Mouse (Mus musculus): Measurements from ENCODE around the gene Slc17a9.

Slc17a9 gene

DNA sequence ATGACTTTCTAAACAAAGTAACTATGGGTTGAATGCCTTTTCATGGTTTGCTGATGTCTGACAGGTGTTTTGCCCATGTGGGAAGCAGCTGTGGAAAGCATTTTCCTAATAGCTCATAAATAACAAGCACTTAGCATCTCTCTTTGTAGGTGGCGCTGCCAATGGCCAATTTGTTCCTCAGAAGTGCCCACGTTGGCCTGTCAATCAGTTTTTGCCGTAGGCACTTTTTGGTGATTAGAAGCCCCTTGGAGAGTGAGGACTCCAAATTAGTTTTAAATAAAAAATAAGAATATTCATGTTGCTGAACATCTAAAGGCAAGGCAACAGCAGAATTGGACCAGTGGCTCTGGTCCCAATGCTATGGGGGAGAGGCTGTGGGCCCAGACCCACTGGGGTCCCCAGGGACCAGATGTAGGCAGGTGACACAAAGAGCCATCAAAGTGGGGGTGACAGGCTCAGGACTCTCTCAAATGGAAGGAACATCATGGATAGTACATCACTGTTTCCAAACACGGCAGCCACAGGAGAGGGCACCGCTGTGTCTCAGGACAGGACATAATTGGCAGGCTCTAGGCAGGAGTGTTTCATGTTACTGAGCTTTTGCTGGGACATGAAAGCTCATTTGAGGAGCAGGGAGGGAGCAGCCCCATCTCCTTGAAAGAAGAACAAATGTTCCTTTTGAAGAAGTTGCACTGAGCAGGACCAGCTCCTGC is 30.1 kb downstream of the Slc17a9 start:
- no peak for DNase-seq (ENCODE audit: low spot score in 2 of 2)

DNA sequence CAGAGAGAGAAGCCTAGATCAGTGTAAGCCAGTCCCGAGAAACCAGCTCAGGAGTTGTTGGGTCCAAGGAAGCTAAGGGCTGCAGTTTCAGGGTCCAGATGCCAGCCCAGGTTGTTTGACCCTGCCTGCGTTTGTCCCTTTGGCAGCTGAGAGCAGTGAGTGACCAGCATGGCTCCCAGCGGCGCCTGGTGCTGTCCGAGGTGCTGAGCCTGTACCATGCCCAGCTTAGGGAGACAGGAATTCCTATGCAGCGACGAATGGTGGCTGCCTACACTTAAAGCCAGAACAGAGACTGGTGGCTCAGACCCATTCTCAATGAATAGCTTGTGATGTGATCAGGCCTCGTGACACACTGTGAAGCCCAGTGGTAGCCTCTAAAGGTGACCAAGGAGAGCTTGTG is 30.8 kb downstream of the Slc17a9 start:
- DNase-seq (ENCODE audit: low spot score in 2 of 2) = no peak

DNA sequence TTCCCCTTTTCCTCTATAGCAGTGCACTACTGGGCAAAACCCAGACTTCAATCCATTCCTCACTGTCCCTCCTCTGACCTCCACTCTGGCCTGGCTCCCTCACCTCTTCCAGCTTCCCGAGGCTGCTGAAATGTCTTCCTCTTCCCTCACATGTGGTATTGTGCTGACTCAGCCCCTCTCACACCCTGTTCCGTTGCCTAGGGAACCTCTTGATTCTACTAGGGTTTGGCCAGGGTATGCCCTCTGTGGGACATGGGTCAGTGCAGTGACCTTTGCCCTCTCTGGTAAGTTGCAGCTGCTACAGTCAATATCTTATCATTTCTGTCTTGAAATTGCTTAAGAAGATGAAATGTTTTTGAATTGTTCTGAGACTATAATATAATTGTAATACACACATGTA is 31.7 kb downstream of the Slc17a9 start:
- DNase-seq (ENCODE audit: low spot score in 2 of 2) = no peak

- no peak for DNase-seq (ENCODE audit: low spot score in 2 of 2)
These were observed 33.6 kb downstream of the Slc17a9 start for GRCm38 (mm10) chr2:180758513-180759263.

- DNase-seq (ENCODE audit: low spot score in 2 of 2) = no peak
These were observed 39.9 kb downstream of the Slc17a9 start for GRCm38 (mm10) chr2:180764986-180765385.

DNA sequence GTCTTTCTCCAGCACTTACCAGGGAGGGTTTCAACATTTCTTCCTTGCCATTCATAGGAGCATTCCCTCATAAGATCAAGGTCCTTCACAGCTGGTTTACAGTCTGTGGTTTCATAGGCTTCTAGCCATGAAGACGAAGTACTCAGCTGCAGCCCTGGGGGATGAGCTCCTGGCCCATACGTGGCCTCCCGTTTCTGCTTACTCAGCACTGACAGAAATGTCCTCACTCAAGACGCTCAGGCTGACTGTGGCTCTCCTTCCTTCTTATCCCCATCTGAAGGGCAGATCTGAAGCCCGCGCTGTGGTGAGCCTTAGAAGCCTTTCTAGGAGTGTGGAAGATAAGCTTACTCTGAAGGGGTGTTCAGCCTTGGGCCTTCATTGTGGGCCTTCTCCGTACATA is 40.6 kb downstream of the Slc17a9 start:
- DNase-seq (ENCODE audit: low spot score in 2 of 2) = no peak

- no peak for DNase-seq (ENCODE audit: low spot score in 2 of 2)
These were observed 50.2 kb downstream of the Slc17a9 start for GRCm38 (mm10) chr2:180775223-180775622.

GRCm38 (mm10) chr2:180775641-180776040 is 50.6 kb downstream of the Slc17a9 start:
- no peak for DNase-seq (ENCODE audit: low spot score in 2 of 2)

DNA sequence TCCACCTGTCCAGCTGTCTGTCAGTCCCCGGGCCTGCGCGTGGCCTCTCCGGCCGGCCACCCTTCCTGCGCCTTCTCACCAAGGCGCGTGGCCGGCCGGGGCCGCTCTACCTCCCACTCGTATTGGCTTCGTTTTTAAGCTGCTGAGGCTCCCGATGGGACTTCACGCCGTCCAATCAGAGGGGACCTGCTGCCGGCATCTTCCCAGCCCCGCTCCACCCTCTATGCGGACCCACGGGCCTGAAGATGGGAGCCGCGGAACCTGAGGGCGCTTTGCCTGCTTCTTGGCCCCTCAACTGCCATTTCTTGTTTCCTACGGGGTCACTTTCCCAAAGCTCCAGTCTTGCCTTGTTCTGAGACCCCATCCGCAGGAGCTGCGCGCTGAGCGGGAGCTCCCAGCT is 51.7 kb downstream of the Slc17a9 start, which contains the start of gene Bhlhe23:
Bhlhe23 (minus strand) TSS at position 108 of the 400 bp plus-strand sequence.
- no peak for DNase-seq (ENCODE audit: low spot score in 2 of 2)

DNA sequence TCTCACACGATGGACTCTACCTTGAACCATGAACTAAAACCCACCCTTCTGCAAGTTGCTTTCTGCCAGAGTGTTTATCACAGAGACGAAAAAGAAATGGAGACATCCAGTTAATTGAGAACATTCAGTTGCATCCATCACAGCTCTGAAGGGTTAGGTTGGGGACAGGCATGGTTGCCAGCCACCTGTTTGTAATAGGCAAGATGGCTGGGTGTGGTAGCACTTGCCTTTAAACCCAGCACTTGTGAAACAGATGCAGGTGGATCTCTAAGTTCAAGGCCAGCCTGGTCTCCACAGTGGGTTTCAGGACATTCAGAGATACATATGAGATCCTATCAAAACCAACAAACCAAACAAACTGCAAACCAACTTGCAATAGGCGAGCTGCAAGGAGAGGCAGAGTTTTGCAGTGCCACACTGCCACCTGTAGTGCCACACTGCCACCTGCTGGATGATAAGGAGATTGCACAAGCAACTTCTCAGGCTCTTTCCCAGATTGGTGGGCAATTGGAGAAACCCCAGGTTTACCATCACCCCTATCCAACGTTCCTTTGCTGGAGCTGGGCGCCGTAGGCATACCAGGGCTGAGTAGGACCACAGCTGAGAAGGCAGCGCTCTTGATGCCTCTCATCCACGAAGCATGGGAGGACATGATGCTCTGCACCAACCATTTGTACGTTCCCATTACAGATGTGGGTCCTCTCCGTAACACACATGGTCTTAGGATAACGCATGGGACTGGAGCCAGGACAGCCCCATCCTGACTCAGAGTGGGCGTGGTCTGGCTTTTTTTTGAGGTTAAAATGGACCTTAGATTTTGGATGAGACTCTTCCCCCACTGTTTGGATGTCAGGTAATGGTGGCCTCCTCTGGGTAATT is 54.4 kb downstream of the Slc17a9 start:
- DNase-seq (ENCODE audit: low spot score in 2 of 2) = peak; percentile 33 to 59

GRCm38 (mm10) chr2:180780282-180780681 is 55.2 kb downstream of the Slc17a9 start:
- no peak for DNase-seq (ENCODE audit: low spot score in 2 of 2)

DNA sequence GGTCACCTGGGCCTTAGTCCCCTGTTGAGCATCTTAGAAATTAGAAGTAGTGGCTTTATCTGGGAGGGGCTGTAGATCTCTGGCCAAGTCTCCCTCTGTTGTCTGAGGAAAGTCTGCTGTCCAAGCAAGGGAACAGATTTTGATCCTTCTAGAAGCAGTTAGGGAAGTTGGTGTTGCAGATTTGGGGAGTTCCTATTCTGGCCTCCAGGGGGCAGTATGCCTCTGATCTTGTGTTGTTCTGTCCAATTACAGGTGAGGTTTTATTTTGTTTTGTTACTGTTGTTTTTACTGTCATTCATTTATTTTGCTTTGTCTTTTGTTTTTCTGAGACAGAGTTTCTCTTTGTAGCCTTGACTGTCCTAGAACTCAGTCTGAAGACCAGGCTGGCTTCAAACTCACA is 61.7 kb downstream of the Slc17a9 start:
- peak in 1 of 2 experiments; percentile 53 for DNase-seq (ENCODE audit: low spot score in 2 of 2)

DNA sequence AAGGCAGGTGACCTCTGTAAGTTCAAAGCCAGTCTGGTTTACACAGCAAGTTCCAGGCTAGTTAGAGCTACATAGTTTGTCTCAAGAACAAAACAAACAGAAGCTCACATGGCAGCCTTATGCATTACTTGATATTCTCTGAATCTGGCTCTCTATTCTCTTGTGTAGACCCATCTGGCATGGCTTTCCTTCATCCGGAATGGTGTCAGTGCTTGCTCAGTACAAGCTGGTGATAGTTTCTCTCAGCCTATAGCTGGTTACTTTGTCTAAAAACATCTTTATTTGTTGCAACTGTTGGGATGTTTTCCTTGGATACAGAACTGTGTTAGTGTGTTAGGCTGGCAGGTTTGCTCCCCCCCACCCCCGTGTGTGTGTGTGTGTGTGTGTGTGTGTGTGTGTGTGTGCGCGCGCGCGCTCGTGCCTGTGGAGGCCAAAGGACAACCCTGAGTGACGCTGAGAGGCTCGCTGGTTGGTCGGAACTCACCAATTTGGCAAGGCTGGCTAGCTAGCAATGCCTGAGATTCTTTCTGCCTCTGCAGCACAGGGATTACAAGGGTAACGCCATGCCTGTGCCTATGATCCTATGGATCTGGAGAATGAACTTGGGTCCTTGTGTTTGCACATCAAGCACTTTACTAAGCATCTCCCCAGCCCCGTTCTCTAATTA is 62.6 kb downstream of the Slc17a9 start:
- no peak for DNase-seq (ENCODE audit: low spot score in 2 of 2)

- no peak for DNase-seq (ENCODE audit: low spot score in 2 of 2)
These were observed 63.3 kb downstream of the Slc17a9 start for GRCm38 (mm10) chr2:180788386-180788785.

- no peak for DNase-seq (ENCODE audit: low spot score in 2 of 2)
These were observed 63.8 kb downstream of the Slc17a9 start for GRCm38 (mm10) chr2:180788843-180789242.

GRCm38 (mm10) chr2:180791674-180792073 is 66.6 kb downstream of the Slc17a9 start:
- DNase-seq (ENCODE audit: low spot score in 2 of 2) = peak; percentile 41 to 45
